Mouse (Mus musculus) E14TG2a.4 (cell line): ENCODE measurements around the gene Sdk2.

Experiments
- CTCF ChIP-seq: conservative IDR thresholded peaks from 2 replicates; pipeline ENCODE4 v1.5.1; 2014; ENCODE audit warnings: low read length
- POU5F1 ChIP-seq: IDR thresholded peaks from 2 replicates; pipeline ENCODE4 v1.6.1; 2014; ENCODE audit warnings: low read length, borderline replicate concordance

DNA sequence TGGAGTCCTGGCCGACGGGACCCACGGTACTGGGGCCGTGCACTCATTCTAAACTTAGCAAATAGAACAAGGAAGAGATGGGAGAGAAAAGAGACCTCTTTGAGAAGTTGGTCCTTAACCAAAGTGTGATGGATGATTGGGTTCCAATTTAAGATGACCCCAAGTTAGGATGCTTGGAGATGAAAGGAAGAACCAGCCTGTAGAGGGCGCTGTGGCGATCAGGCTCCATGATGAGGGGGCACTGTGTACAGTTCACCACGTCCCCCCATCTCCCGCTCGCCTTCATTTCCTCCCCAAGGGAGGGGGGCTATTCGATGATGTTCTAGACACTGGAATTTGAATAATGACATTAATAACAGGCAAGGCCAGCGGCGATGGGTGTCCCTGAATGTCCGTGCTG, 48.2 kb upstream of the Sdk2 start:
- TF ChIP-seq CTCF (peak; percentile 22), POU5F1 (no peak)
